ENCODE assay signal across 8 mouse cellular contexts in genomic region chr13:65240509-65241098, GRCm38 (mm10). TPM values are rescaled to one million over a fixed set of nuclear protein-coding genes. Genes with fewer than 3 reads are reported as not detected.
DNase-seq lines count a peak whose midpoint lies in the region; ATAC-seq lines count a peak whose summit lies in the region.

No protein-coding gene starts in this region.

- peak; percentile 54 for ATAC-seq in megakaryocyte progenitor cell, adult 5-6 weeks (replicated peaks; ENCODE audit: poor library complexity)

- DNase-seq in ZHBTc4 (ENCODE audit: low read depth, low spot score): peak; percentile 99
- DNase-seq in cerebellum, postnatal 4 days (ENCODE audit: low spot score in 2 of 2): peak; percentile 88 to 93
- peak; percentile 92 to 93 for DNase-seq in gastrocnemius, adult 8-10 months (ENCODE audit: low spot score in 2 of 2)
- peak; percentile 99 for DNase-seq in induced T-regulatory cell, adult 2 months (ENCODE audit: low read depth)
- DNase-seq in left cerebral cortex, adult 9 months (ENCODE audit: low spot score in 2 of 2): peak; percentile 97 to 99
- DNase-seq in right cerebral cortex, postnatal 14 days: peak; percentile 96
- peak; percentile 91 to 96 for DNase-seq in urinary bladder, postnatal 36 days (ENCODE audit: low spot score in 2 of 2)

RNA-seq across cellular contexts. Expression of gene Gm10775, which starts 18.7 kb away (rescaled TPM):
- total RNA-seq in gastrocnemius, adult 8-10 months (2022): not detected
- total RNA-seq in megakaryocyte progenitor cell, adult 5-6 weeks (2015): not detected in 2 replicates
- not detected in 2 replicates for total RNA-seq in megakaryocyte progenitor cell, adult 5-6 weeks (2017)

RNA-seq across cellular contexts. Expression of gene Nlrp4f, which starts 34.8 kb away (rescaled TPM):
- total RNA-seq in gastrocnemius, adult 8-10 months (2022): not detected
- 0.10 TPM in 1 of 2 replicates, not detected in the other for total RNA-seq in megakaryocyte progenitor cell, adult 5-6 weeks (2015)
- total RNA-seq in megakaryocyte progenitor cell, adult 5-6 weeks (2017): not detected in 2 replicates

RNA-seq across cellular contexts. Expression of gene Zfp369, which starts 38.0 kb away (rescaled TPM):
- 10 to 100 TPM in 3 of 4 experiments, 1 to 10 TPM in 1; 9.9 to 12.9 (median 11.1) TPM for total RNA-seq in gastrocnemius, adult 8-10 months (2022)
- 29.4 and 32.7 TPM in 2 replicates for total RNA-seq in megakaryocyte progenitor cell, adult 5-6 weeks (2015)
- 45.5 and 53.2 TPM in 2 replicates for total RNA-seq in megakaryocyte progenitor cell, adult 5-6 weeks (2017)

Comparison
In these comparisons a context has a peak if more than half of its experiments do, and no peak if none do; other contexts are left out.
1. Peak in every context shown above with its lines: DNase-seq and ATAC-seq.